Mouse (Mus musculus) heart, postnatal 0 days (tissue): ENCODE data around the gene Esrrg. TPM values are rescaled to one million over a fixed set of nuclear protein-coding genes. Genes with fewer than 3 reads are reported as not detected.
A peak's percentile ranks its signal among the peaks of the same experiment; 100 is the strongest.

Experiments used
- ATAC-seq: fragments of 200-750 bp; cut with Nextera tagmentation; 2 replicates; pipeline ENCODE4 v1.8.0; 2017; ENCODE audit warnings: low read depth, moderate number of reproducible peaks, moderate library complexity; ENCODE audit not compliant: insufficient read depth
- DNase-seq: peaks from one replicate; pipeline ENCODE4 v3.0.0-alpha.2; 2016; ENCODE audit warnings: low spot score
- H3K27ac ChIP-seq: fragments of 300-500 bp; sonication (generic); 2 replicates; pipeline ENCODE4 v1.5.1; 2014; ENCODE audit warnings: low read depth, mild to moderate bottlenecking
- H3K27me3 ChIP-seq: fragments of 300-500 bp; sonication (generic); 2 replicates; pipeline ENCODE4 v1.6.1; 2014; ENCODE audit warnings: low read length, mixed read lengths; ENCODE audit not compliant: control insufficient read depth, insufficient read depth
- H3K36me3 ChIP-seq: fragments of 300-500 bp; sonication (generic); replicated peaks from 2 replicates; pipeline ENCODE4 v1.6.1; 2014; ENCODE audit warnings: low read length, mixed read lengths; ENCODE audit not compliant: control insufficient read depth, insufficient read depth
- H3K4me1 ChIP-seq: fragments of 300-500 bp; sonication (generic); 2 replicates; pipeline ENCODE4 v1.6.1; 2014; ENCODE audit warnings: antibody characterized with exemption; ENCODE audit not compliant: control insufficient read depth, insufficient read depth
- H3K4me2 ChIP-seq: fragments of 300-500 bp; sonication (generic); 2 replicates; pipeline ENCODE4 v1.6.1; 2014; ENCODE audit warnings: low read depth, mild to moderate bottlenecking, low read length, moderate library complexity
- H3K4me3 ChIP-seq: fragments of 300-500 bp; sonication (generic); 2 replicates; pipeline ENCODE4 v1.5.1; 2014; ENCODE audit warnings: low read depth, low read length
- H3K9ac ChIP-seq: fragments of 300-500 bp; sonication (generic); replicated peaks from 2 replicates; pipeline ENCODE4 v1.6.1; 2014; ENCODE audit warnings: low read depth, low read length, mixed read lengths
- H3K9me3 ChIP-seq: fragments of 300-500 bp; sonication (generic); replicated peaks from 2 replicates; pipeline ENCODE4 v1.6.1; 2016; ENCODE audit warnings: low read length; ENCODE audit not compliant: control insufficient read depth
- CTCF ChIP-seq: IDR thresholded peaks from 2 replicates; pipeline ENCODE4 v1.5.1; 2016; ENCODE audit warnings: antibody characterized with exemption, control low read depth, low read depth
- EP300 ChIP-seq: IDR thresholded peaks from 2 replicates; pipeline ENCODE4 v1.6.1; 2016; ENCODE audit warnings: antibody characterized with exemption, low read depth
- WGBS: fragments of 180-500 bp; shearing (Covaris S2); extraction: QIAGEN DNeasy Blood & Tissue Kit; methylation state at CpG from one replicate; pipeline ENCODE4 v1.1.7; 2014; 5-methylcytosine and 5-hydroxymethylcytosine counted together
- polyA plus RNA-seq: library from polyadenylated mRNA; unstranded; fragments of >200 nt; fragmentation: Nextera tagmentation; extraction: Ambion mirVana; gene quantifications from 2 replicates; pipeline ENCODE4 v1.2.1, GENCODE M21; 2015
- total RNA-seq: library from RNA; depleted of rRNA; stranded (reverse); fragments of >200 nt; gene quantifications from 2 replicates; pipeline ENCODE4 v1.2.3, GENCODE M21; 2014; ENCODE audit warnings: low replicate concordance

Gene Esrrg
- total and polyA plus RNA-seq, 2 experiments from 2014 or later, result 11.5 to 16.8 TPM

GRCm38 (mm10) chr1:188147381-188148156, 539.0 kb downstream of the Esrrg start:
- H3K4me1 ChIP-seq, result no peaks in the 10 kb centered on the region
- DNase-seq (no peak), ATAC-seq (no peak)

GRCm38 (mm10) chr1:188151066-188151465, 542.5 kb downstream of the Esrrg start:
- DNase-seq (no peak), ATAC-seq (no peak)
- no peaks in the 10 kb centered on the region for H3K27me3 ChIP-seq
- no peaks in the 10 kb centered on the region for H3K9me3 ChIP-seq
- TF ChIP-seq CTCF, result no peak
- no peak for TF ChIP-seq EP300
- H3K9ac ChIP-seq, result no peak overlapping the region
- no peak overlapping the region for H3K4me2 ChIP-seq
- no peak overlapping the region for H3K27ac ChIP-seq
- H3K4me1 ChIP-seq, result peaks cover 12% of the 10 kb centered on the region
- 0 out of 2 replicates have a peak, but pooled peaks cover 6% of the 10 kb centered on the region for H3K36me3 ChIP-seq
- 97% methylated on average over 8 of the region's 8 CpGs for WGBS
- H3K4me3 ChIP-seq, result no peak overlapping the region

More at GRCm38 (mm10) chr1:188147381-188148156, 539.0 kb downstream of the Esrrg start:
- TF ChIP-seq EP300 (no peak), CTCF (no peak)
- Histone ChIP-seq H3K36me3 (0 out of 2 replicates have a peak, but pooled peaks cover 6% of the 10 kb centered on the region), H3K4me2 (no peak overlapping the region), H3K27me3 (no peaks in the 10 kb centered on the region), H3K9ac (no peak overlapping the region), H3K9me3 (no peaks in the 10 kb centered on the region), H3K27ac (no peak overlapping the region), H3K4me3 (no peak overlapping the region)
- WGBS, result 83% methylated on average over 12 of the region's 12 CpGs

DNA sequence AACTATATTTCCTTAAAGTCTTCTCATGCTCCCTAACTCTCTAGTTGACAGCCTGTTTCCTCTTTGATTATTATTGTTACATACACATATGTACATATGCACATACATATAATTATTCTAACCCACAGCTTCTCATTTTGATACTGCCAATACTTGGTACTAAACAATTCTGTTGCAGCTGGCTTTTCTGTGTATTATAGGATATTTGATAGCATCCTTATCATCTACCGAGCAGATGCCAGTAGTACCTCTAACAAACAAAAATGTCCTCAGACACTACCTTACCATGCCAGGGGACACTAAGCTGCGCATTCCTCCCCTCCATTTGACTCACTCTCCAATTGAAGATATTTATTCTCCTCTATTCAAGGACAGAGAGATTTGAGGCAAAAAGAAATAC, 543.4 kb downstream of the Esrrg start:
- no peak for TF ChIP-seq EP300
- TF ChIP-seq CTCF, result no peak
- WGBS, result 92% methylated on average over 2 of the region's 2 CpGs
- no peak for ATAC-seq

DNA sequence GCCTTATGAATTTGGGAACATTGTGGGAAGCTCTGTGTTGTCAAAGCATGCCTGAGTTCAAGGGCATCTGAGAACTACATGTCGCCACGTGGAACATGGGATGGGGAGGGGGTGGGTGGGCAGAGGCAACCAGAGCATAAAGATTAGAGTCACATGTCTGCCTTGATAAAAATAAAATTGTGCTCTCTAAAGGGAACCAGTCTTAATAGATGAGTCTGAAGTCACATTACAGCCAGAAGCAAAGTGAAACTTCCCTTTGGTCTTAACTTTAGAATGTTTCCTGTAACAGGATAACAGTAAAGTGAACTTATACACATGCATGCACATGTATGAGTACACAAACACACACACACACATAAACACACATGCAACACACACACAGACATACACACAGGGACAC, 545.1 kb downstream of the Esrrg start:
- peaks cover 18% of the 10 kb centered on the region for H3K4me1 ChIP-seq
- ATAC-seq (peak; percentile 36; the same call in 1 of the 2 replicates), DNase-seq (peak; percentile 30)
- 45% methylated on average over 2 of the region's 2 CpGs for WGBS
- no peaks in the 10 kb centered on the region for H3K36me3 ChIP-seq
- H3K9me3 ChIP-seq, result no peaks in the 10 kb centered on the region
- H3K4me2 ChIP-seq, result no peak overlapping the region; the same call in 1 of the 2 replicates
- no peak overlapping the region for H3K4me3 ChIP-seq
- no peak overlapping the region for H3K9ac ChIP-seq
- peak overlapping the region; percentile 48; the same call in 1 of the 2 replicates for H3K27ac ChIP-seq
- H3K27me3 ChIP-seq, result no peaks in the 10 kb centered on the region
- TF ChIP-seq CTCF (no peak), EP300 (no peak)

More for the DNA sequence above, 543.4 kb downstream of the Esrrg start:
- Histone ChIP-seq H3K27ac (no peak overlapping the region), H3K4me3 (no peak overlapping the region), H3K27me3 (no peaks in the 10 kb centered on the region), H3K9me3 (no peaks in the 10 kb centered on the region), H3K4me2 (no peak overlapping the region), H3K4me1 (peaks cover 12% of the 10 kb centered on the region), H3K36me3 (0 out of 2 replicates have a peak, but pooled peaks cover 3% of the 10 kb centered on the region), H3K9ac (no peak overlapping the region)
- no peak for DNase-seq

GRCm38 (mm10) chr1:188154466-188155110, 546.0 kb downstream of the Esrrg start:
- ATAC-seq, result no peak
- DNase-seq, result no peak
- peak overlapping the region; percentile 31 for H3K9ac ChIP-seq

More at GRCm38 (mm10) chr1:188154466-188155110, 546.0 kb downstream of the Esrrg start:
- H3K9me3 ChIP-seq, result no peaks in the 10 kb centered on the region
- peaks cover 23% of the 10 kb centered on the region for H3K4me1 ChIP-seq
- H3K27ac ChIP-seq, result peak overlapping the region; percentile 31; the same call in 1 of the 2 replicates
- H3K27me3 ChIP-seq, result no peaks in the 10 kb centered on the region
- TF ChIP-seq CTCF (no peak), EP300 (no peak)
- no peaks in the 10 kb centered on the region for H3K36me3 ChIP-seq
- 9% methylated on average over 14 of the region's 14 CpGs for WGBS
- peak overlapping the region; percentile 38 for H3K4me3 ChIP-seq
- peak overlapping the region; percentile 58 for H3K4me2 ChIP-seq
